Mouse (Mus musculus) adrenal gland, adult 2 months (tissue): Measurements from ENCODE around the gene Misp. TPM values are rescaled to one million over a fixed set of nuclear protein-coding genes. Genes with fewer than 3 reads are reported as not detected.

Source experiments
- DNase-seq: peaks from one replicate; pipeline ENCODE4 v3.0.0; 2021
- polyA plus RNA-seq: library from polyadenylated mRNA; depleted of rRNA; stranded (reverse); fragments of >200 nt; gene quantifications from 2 replicates; pipeline ENCODE4 v1.2.3, GENCODE M21; 2012
- total RNA-seq, 2 experiments: library from RNA; stranded (reverse); gene quantifications; 2 replicates each; pipeline ENCODE4 v1.2.3; 2021

Gene Misp
- total and polyA plus RNA-seq, 3 experiments: 0.10 to 0.32 (median 0.31) TPM

DNA sequence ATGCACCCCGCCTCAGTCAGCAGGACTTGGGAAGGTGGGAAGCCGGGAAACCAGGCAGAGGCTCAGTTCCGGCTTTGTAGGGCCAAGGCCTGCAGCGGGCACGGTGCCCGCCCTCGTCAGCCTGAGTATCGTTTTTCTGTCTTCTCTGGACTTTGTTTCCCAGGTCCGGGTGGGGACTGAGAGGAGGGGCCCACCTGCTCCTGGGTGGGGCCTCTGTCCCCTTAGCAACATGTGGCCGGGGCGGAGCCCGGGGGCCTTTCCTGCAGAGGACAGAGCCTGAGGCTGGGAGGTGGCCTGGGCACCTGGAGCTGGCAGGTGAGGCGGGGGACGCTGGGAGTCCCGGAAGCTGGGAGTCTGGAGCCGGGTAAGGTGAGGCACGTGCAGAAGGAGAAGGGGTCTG is 1.6 kb downstream of the Misp start:
- no peak for DNase-seq

DNA sequence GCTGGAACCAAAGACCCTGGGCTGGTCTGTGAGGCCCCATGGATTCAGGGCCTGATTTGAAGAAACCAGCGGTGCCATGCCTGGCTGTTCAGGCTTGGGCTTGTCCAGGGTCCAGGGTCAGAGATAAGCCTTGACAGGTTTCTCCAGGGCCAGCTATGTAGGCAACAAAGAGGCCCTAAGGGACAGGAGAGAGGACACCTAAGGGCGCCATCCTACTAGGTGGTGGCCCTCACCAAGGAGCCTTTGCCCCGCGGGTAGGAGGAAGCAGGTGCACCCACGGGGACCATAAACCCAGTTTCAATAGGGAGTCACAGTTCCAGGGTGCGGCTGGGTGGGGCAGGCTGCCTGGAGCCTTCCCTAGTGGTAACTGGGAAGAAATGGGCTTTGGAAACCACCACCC is 2.2 kb downstream of the Misp start:
- no peak for DNase-seq

DNA sequence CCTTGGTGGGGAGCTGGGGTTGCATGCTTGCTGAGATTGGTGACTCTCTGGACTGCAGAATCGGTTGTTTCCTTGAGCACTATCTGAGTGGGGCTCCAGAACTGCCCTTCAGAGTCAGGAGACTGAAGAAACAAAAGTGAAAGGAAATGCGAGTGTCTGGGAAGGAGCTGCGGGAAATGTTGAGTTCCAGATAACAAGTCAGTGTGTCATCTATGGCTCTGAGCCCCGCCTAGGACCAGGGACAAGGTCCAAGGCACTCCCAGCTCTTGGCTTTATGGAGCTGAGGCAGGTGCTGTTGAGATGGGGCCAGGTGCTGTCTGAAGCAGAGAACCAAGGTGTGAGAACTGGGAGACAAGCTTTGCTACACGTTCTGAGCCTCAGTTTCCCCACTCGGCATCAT is 3.6 kb downstream of the Misp start:
- DNase-seq: no peak

DNA sequence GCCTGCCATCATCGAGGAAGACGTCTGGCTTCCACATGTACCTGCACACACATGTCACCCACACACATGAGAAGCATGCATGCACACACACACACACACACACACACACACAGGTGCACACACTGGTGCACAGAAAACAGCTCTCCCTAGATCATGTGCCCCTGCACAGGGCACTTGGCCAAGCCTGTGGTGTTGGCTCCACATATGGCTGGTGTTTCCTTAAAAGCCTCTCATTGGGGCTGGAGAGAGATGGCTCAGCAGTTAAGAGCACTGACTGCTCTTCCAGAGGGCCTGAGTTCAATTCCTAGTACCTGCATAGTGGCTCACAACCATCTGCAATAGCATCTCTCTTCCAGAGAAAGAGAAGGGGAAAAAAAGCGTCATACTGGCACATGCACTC is 10.8 kb downstream of the Misp start:
- DNase-seq: no peak

DNA sequence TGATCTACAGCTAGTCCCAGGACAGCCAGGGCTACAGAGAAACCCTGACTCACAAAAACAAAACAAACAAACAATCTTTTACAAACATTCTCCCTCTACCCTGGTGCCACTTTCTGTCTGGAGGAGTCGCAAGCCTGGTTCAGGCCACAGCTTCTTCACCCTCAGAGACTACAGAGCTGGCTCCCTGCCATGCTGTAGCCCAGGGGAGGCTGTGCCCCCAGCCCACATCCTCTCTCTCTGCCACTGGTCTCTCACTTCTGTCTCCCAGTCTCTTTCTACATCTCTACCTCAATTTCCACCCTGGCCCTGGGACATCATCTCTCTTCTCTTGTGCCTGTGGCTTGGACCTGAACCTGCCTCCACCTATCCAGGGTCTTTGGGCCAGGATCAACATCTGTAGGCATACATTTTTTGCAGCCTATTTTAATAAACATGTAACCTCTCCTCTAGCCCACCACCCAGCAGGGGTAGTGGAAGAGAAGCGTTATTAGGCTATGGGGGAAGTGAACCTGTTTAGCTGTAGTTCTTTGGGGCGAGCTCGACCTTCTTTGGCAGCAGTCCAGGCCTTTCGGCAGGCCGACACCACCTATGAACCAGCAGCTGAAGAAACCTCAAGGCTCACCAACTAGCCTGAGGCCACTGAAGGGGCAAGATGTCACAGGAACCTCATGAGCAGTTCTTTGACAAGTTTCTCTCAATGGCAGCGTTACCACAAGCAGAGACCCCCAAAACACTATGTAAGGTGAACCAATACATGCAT is 11.4 kb downstream of the Misp start:
- DNase-seq: no peak

DNA sequence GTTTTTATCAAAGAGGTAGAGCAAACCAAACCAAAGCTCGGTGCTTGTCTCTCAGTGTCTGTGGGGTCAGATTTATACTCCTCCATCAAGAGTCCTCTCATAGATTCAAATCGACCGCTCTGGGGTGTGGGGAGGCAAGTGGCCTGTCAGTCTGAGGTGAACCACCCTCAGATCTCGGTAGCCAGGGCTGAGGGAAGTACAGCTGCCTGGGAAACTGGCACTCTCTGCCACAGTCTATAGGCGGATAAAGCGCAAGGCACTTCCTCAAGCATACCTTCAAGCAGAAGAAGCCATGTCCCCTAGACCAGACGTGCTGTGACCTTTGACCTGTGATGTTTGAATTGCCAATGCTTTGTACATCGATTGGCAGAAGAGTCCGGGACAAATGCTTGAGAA is 12.0 kb downstream of the Misp start:
- no peak for DNase-seq

DNA sequence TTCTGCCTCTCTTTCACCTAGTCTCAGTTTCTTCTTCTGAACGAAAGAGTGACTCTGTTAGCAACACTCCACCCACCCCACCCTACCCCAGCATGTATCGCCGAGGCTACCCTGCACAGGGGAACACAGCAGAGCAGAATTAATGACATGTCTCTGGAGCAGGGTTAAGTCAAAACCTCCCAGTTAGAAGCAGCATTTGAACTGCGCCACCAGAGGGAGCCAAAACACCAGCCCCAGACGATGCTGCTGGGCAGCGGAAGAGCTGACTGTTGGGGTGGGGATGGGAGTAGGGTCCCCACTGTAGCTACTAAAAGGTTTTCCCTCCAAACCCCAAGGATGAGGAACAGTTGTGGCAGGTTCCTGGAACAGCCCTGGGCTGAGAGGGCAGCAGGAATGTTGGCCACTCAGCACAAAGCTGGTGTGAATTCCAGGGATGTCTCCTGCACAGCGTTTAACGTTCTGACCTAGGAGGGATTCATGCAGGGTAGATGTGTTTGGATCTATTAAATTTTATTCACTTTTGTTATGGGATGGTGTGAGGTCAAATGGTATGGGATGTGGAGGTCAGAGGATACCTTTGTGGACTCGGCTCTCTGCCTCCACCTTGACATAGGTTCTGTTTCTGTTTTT is 14.1 kb downstream of the Misp start:
- DNase-seq: peak; percentile 72

DNA sequence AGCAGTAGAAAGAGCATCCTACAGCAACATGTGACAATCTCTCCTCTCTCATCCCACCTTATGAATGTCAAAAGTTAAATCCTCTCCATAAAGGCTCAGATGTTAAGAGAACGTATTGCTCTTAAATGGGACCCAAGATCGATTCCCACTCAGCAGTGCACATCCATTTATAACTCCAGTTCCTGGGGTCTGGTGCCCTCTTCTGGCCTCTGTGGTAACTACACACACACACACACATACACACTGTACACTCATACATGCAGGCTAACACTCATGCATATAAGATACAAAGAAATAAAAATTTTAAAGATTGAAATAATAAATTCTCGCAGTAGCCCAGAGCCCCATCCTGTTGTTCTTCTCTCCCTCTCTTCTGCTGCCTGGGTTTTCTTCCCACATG is 16.1 kb downstream of the Misp start:
- DNase-seq: no peak

DNA sequence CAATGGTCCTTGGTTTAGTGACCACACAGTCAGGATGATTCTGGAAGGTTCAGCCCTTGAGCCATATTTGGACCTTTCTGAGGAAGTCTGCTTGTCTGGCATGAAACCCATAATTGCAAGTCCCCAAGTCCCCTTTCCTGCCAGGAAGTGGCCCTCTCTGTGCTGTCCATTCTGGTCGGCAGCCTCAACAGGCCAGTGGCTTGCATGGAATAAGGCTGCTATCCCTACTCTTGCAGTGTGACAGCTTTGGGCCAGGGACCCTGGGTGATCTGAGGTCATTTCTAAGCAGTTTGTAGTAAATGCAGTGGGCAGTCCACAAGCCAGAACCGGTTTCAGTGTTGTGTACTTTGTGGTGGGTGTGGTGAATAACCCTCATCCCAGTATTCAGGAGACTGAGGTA is 17.4 kb downstream of the Misp start:
- DNase-seq: no peak

DNA sequence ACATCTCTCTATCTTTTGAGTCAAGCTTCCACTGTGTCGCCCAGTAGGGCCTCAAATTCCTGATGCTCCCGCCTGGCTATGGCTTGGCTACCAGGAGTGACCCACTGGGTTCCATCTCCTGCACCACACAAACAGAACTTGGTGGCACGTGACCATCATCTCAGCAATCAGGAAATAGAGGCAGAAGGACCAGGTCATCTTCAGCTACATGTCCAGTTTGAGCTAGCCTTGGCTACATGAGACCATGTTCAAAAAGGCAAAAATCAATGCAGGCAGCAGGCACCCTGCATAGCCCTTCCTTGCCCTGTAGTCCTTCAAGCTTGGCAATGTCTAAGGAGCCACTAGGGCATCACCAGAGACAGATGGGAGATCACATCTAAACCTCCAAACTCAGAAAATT is 19.3 kb downstream of the Misp start:
- DNase-seq: no peak

DNA sequence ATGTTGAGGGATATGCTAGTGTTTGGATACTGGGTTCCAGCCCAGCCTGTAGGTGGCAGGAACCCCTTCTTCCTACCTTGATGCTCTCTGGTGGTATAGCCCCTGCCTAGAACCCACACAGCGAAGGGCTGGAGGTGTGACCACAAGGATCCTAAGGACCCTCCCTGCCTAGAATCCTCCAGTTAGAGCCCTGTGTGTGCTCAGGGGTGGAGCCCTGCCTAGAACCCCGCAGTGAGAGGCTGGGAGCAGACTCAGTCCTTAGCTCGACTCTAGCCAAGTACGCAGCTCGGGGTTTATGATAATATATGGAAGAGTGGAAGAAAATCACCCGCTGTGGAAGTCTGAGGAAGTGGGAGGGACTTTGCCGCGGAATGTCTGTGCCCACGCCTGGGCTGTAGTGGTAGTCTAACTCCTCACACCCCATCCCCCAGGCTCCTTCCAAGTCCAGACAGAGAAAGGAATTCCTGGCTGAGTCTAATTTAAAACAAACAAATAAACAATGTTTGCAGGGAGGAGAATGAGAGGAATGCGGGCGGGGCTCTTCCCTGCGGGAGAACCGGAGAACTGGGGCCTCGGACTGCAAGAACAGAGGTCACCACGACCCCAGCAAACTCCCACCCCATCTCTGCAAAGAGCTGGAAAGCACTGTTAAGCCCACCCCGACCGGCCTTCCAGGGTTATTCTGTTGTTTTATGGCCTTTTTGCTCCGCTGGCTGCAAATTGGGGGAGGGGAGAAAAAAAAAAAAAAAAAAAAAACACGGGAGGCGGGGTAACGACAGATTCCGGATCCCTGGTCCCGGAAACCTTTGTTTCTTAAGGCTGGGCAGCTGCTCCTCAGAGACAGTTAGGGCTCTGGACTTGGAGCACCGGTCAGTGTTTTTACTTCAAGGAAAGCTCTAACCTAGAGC is 20.1 kb downstream of the Misp start:
- peak; percentile 72 for DNase-seq

DNA sequence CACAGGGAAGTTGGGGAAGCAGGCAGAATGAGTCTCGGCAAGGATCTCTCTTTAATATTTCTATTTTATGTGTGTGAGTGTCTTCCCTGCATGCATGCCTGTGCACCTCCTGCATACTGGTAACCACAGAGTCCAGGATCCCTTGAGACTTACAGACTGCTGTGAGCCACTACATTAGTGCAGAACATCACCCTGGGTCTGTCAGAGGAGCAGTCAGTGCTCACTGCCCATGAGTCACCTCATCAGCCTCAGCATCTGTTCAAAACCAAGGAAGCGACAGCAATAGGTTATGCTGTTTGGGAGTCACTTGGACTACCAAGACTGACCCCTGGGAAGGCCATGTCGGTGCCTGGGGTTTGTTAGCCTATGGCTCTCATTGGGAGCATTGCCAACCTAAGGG is 21.5 kb downstream of the Misp start:
- no peak for DNase-seq

DNA sequence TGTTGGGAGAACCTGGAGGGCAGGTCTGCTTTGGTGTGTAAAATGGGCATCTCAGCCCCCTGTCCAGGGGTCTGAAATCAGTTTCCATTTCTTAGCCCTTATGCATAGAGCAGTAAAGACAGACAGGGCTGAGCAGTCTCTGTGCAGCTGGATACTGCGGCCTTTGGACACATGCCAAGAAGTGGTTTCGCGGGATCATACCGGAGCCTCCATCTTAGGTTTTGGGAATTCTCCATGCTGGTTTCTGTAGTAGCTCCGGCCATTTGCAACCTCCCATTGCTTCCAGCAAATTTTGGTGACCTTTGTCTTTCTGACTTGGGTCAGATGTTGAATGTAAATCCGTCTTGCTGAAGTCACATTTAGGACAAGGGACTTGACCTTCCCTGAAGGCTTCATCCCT is 22.7 kb downstream of the Misp start:
- DNase-seq: peak; percentile 38

DNA sequence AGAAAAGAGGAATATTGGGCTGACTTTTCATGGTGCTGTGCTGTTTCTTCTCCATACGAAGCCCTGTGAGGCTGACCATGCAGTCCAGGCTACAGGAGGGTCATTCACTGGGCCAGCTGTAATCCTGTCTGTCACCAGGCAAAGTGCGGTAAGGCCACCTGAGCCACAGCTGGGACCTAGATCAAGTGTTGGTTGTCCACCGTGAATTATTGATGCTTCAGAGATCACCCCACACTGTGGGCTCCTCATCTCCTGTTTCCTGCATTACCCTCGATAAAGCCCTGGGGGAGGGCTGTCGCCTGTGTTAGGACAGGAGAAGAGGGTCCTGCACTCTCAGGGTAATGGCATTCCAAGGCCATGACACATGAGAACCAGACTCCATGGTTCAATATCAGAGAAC is 25.8 kb downstream of the Misp start:
- no peak for DNase-seq

DNA sequence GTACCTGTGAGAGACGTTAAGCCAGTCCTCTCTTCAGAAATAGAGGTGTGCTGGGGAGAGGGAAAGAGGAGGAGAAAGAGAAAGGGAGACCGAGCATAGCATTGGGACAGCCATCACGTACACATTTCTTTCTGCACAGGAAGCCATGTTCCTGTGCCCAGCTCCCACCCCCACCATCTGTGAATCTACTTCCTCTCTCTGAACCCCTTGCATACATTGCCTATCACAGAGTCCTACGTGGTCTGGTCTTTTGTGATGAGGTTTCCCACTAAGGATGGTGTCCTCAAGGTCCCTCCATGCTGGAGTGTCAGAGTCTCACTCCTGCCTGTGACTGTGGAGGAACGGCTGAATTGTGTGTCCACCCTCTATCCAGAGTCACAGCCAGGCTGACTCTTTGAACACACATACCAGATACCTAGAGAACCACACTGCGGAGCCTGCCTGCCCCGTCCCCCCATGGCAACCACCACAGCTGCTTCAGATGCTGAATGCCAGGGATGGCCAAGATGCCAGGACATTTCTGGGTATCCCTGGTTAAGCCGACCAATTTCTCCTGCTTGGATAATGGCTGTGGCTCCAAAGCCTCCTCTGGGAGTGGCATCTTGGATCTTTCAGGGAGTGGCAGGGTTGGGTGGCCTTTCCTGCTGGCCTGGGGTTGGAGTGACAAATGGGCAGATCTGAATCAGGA is 29.3 kb downstream of the Misp start:
- DNase-seq: no peak

DNA sequence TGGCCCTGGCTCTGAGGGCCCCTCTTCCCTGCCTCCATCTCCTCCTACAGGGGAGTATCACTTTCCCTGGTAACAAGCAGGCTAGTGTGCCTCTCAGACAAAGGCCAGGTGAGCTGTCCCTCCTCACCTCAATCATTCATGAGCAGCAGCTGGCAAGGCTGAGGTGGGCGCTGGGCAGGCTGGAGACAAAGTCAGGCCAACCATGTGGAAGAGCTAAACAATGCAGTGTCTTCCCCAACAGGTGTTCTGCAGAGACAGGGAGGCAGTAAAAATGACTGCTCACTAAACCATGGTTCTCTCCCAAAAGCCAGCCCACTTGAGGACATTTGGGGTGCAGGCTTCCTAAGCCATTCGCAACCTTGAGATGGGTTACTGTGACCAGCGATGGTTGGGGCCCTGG is 30.9 kb downstream of the Misp start:
- no peak for DNase-seq

DNA sequence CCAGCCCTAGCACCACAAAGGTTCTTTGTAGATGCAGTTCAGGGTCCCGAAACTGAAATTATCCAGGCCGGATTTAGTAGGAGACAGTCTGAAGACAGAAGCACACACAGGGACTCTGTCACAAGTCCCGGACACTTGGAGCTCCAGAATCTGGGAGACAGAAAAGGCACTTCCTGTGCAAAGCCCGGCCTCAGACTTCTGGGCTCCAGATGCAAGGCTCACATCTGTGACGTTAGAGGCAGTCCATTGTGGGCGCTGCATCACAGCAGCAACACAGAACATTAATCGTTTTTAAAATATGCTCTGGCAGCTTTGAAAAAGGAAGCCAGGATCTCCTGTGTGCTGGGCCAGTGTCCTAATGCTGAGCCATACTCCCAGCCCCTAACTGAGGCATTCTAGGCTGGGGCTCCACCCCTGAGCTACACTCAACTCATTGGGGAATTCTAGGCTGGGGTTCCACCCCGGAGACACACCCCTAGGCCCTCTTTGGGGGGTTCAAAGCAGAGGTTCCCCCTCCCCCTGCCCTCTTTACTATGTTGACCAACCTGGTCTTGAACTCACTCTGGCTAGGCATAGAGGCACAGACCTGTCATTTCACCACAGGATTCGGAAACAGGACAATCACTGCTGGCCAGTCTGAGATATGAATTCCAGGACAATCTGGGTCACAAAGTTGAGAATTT is 31.5 kb downstream of the Misp start:
- peak; percentile 47 for DNase-seq

DNA sequence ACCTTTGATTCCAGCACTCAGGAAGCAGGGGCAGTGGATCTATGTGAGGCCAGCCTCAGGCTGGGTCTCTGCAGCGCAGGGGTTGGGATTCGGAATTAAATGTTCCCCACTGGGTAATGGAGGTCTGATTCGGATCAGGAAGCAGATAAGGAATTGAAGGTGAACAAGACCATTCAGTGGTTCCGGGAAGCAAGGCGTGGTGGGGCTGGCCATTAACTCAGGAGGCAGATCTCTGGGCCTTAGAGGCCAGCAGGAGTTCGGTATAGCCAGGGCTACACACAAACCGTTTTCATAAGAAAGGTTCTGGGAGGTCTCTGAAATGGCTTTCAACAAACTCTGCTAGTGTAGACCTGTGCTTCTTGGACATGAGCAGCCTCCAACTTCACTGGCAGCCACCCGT is 32.0 kb downstream of the Misp start:
- DNase-seq: no peak

DNA sequence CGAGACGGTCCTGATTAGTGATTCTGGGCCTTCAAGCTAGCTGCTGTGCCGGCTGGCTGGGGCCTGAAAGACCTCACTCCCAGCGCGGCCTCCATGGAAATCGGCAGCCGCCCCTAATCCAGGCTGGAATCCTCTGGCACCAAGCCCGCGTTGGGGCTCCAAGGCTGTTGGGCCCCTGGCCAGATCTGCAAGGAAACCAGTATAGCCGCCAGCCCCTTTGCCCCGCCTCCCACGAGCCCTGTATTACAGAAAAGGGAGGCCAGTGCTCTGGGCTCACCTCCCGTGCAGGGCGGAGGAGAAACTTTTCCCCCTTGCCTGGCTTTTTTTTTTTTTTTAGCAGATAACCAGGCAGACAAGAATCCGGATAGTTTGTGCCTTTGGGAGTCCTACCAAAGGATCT is 32.6 kb downstream of the Misp start:
- DNase-seq: peak; percentile 97

DNA sequence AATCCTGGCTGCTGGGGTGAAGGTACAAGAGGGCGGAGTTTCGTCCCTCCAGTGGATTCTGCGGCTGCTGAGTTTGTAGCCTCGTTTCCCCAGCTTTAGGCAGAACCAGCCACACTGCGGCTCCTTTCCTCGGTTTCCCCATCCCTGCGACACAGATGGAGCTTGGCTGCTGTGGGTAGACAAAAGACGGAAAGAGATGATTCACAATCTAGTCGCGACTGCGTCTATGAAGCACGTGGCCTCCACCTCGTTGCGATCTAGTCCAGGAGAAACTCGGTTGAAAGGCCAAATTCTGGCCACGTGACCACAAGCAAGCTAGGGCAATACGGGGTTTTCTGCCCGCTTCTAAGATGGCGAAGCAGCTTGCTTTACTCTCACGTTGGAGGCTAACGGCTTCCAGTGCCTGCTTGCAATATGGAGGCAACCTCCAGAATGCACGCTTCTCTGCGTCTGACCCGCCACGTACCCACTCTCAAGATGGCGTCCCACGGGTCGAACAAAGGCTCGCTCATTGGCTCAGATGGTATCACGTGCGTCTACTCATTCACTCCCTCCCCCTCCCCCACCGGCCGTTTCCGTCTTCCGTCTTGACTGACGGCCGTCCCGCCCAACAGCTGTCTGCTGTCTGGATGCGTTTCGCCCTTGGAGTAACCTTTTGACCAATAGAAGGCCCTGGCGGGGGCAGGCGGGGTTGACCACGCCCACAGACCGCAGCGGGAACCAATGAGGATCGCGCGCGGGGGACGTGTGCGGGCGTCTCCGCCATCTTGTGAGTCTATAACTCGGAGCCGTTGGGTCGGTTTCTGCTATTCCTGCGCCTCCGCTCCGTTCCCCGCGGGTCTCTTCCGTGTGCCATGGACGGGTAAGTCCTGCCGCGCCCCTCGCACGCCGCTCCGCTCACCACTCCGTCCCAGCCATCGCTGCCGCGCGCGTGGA is 33.3 kb downstream of the Misp start, which contains the start of gene Ptbp1:
Gene Ptbp1 (plus strand): TSS at position 568 of the 936 bp plus-strand sequence.
- DNase-seq: peak; percentile 99
